Mouse (Mus musculus) CH12.LX (cell line): ENCODE data around the gene Rcor2. TPM values are rescaled to one million over a fixed set of nuclear protein-coding genes. Genes with fewer than 3 reads are reported as not detected.

Source experiments
- DNase-seq: peaks from one replicate; pipeline ENCODE4 v3.0.0-alpha.2; 2013; ENCODE audit errors: extremely low read depth
- H3K27ac ChIP-seq: 2 replicates; pipeline ENCODE4 v1.5.1; 2012; ENCODE audit warnings: low read depth, mild to moderate bottlenecking, control low read depth, moderate library complexity; ENCODE audit not compliant: insufficient read depth
- H3K27me3 ChIP-seq: replicated peaks from 2 replicates; pipeline ENCODE3; 2012; ENCODE audit warnings: inconsistent platforms
- H3K36me3 ChIP-seq, 2 experiments: replicated peaks in 1 of 2; 2 replicates each; pipeline versions ENCODE3 to v1.6.1; 2012; ENCODE audit warnings: inconsistent platforms in 1 of 2, low read length in 1 of 2, mild to moderate bottlenecking in 1 of 2, mixed read lengths in 1 of 2, moderate library complexity in 1 of 2; ENCODE audit not compliant: control insufficient read depth in 1 of 2, insufficient read depth in 1 of 2
- H3K4me1 ChIP-seq, 2 experiments: 2 replicates each; pipeline ENCODE4 v1.6.1; 2012; ENCODE audit warnings: inconsistent platforms in 1 of 2, moderate library complexity in 1 of 2; ENCODE audit not compliant: insufficient read depth in 2 of 2, control insufficient read depth in 1 of 2
- H3K4me2 ChIP-seq: 2 replicates; pipeline ENCODE4 v1.6.1; 2012; ENCODE audit warnings: low read depth, mild to moderate bottlenecking, control low read depth; ENCODE audit not compliant: poor library complexity, insufficient read depth, severe bottlenecking
- H3K4me3 ChIP-seq, 3 experiments: fragments of 150-350 bp in 1 of 3; sonication (generic) in 1 of 3; replicated peaks in 1 of 3; 2 replicates each; pipeline versions ENCODE3 to v1.5.1; 2011 to 2012; ENCODE audit warnings: low read depth in 2 of 3, low read length in 2 of 3, mild to moderate bottlenecking in 2 of 3, moderate library complexity in 2 of 3, control low read depth in 1 of 3, improper control_type of control experiment in 1 of 3, inconsistent platforms in 1 of 3, mixed read lengths in 1 of 3; ENCODE audit not compliant: poor library complexity in 1 of 3
- H3K79me2 ChIP-seq: replicated peaks from 2 replicates; pipeline ENCODE4 v1.6.1; 2012; ENCODE audit warnings: mild to moderate bottlenecking, moderate library complexity; ENCODE audit not compliant: control insufficient read depth, poor library complexity, insufficient read depth, severe bottlenecking; ENCODE audit errors: extremely low read depth
- H3K9ac ChIP-seq: 2 replicates; pipeline ENCODE4 v1.6.1; 2012; ENCODE audit warnings: low read depth, mild to moderate bottlenecking, control low read depth, moderate library complexity; ENCODE audit not compliant: insufficient read depth
- H3K9me3 ChIP-seq: replicated peaks from 2 replicates; pipeline ENCODE3; 2012; ENCODE audit warnings: low read length, inconsistent platforms, mixed read lengths
- CHD2 ChIP-seq: IDR thresholded peaks from 2 replicates; pipeline ENCODE4 v1.6.1; 2011; ENCODE audit warnings: low read length, improper control_type of control experiment
- ETS1 ChIP-seq: conservative IDR thresholded peaks from 2 replicates; pipeline ENCODE4 v1.6.1; 2012; ENCODE audit warnings: low read depth, mild to moderate bottlenecking, inconsistent platforms, low read length, improper control_type of control experiment, moderate library complexity
- GABPA ChIP-seq: IDR thresholded peaks from 2 replicates; pipeline ENCODE4 v1.6.1; 2012; ENCODE audit warnings: low read depth, low read length, improper control_type of control experiment, inconsistent platforms; ENCODE audit not compliant: insufficient replicate concordance
- MXI1 ChIP-seq: IDR thresholded peaks from 2 replicates; pipeline ENCODE4 v1.6.1; 2011; ENCODE audit warnings: mild to moderate bottlenecking, low read depth, low read length, improper control_type of control experiment
- NELFE ChIP-seq: IDR thresholded peaks from 2 replicates; pipeline ENCODE4 v1.6.1; 2011; ENCODE audit warnings: low read depth, low read length, improper control_type of control experiment
- NRF1 ChIP-seq: IDR thresholded peaks from 2 replicates; pipeline ENCODE4 v1.6.1; 2014; ENCODE audit warnings: low read depth, mild to moderate bottlenecking, inconsistent platforms, low read length, improper control_type of control experiment, moderate library complexity
- PAX5 ChIP-seq: IDR thresholded peaks from 2 replicates; pipeline ENCODE4 v1.6.1; 2012; ENCODE audit warnings: low read length, inconsistent platforms, mixed read lengths
- POLR2AphosphoS2 ChIP-seq: IDR thresholded peaks from 2 replicates; pipeline ENCODE4 v1.6.1; 2011; ENCODE audit warnings: low read depth, low read length, improper control_type of control experiment
- RCOR1 ChIP-seq: conservative IDR thresholded peaks from 2 replicates; pipeline ENCODE4 v1.6.1; 2012; ENCODE audit warnings: low read depth, mild to moderate bottlenecking, inconsistent platforms, low read length, improper control_type of control experiment
- SMC3 ChIP-seq: IDR thresholded peaks from 2 replicates; pipeline ENCODE4 v1.6.1; 2011; ENCODE audit warnings: low read depth, low read length, improper control_type of control experiment
- TBP ChIP-seq: conservative IDR thresholded peaks from 2 replicates; pipeline ENCODE4 v1.6.1; 2011; ENCODE audit warnings: low read depth, low read length, improper control_type of control experiment
- USF1 ChIP-seq: IDR thresholded peaks from 2 replicates; pipeline ENCODE4 v1.6.1; 2014; ENCODE audit warnings: low read depth, mild to moderate bottlenecking, inconsistent platforms, low read length, improper control_type of control experiment
- ZC3H11A ChIP-seq: IDR thresholded peaks from 2 replicates; pipeline ENCODE4 v1.6.1; 2012; ENCODE audit warnings: low read depth, mild to moderate bottlenecking, inconsistent platforms, low read length, improper control_type of control experiment
- ZKSCAN1 ChIP-seq: IDR thresholded peaks from 2 replicates; pipeline ENCODE4 v1.6.1; 2012; ENCODE audit warnings: low read depth, inconsistent platforms, low read length, improper control_type of control experiment, borderline replicate concordance
- dilution Hi-C: fragments of 300-500 bp; cut with MboI; formaldehyde crosslinking; loops from 2 replicates; pipeline ENCODE4 v1.14.3; 2020; ENCODE audit warnings: low sequenced_read_pairs; ENCODE audit not compliant: extremely low pct_unique_long_range_greater_than_20kb, extremely low pct_ligation_motif_present
- in situ Hi-C: fragments of 300-500 bp; cut with MboI; formaldehyde crosslinking; loops from 3 replicates; pipeline ENCODE4 v1.14.3; 2019; ENCODE audit warnings: low sequenced_read_pairs, low pct_ligation_motif_present, low pct_unique_long_range_greater_than_20kb, mixed read lengths
- polyA plus RNA-seq: library from polyadenylated mRNA; unstranded; fragments of >175 nt; gene quantifications from 2 replicates; pipeline ENCODE4 v1.2.1, GENCODE M21; 2012; ENCODE audit warnings: low read depth; ENCODE audit not compliant: insufficient read length
- total RNA-seq, 2 experiments: library from RNA; depleted of rRNA; stranded (reverse); fragments of 300-350 nt in 1 of 2; fragments of >200 nt in 1 of 2; gene quantifications; 2 replicates each; pipeline ENCODE4 v1.2.3; 2012 to 2014

The Rcor2 gene
- total and polyA plus RNA-seq, 3 experiments = 9.2 to 28.2 (median 12.0) TPM

DNA sequence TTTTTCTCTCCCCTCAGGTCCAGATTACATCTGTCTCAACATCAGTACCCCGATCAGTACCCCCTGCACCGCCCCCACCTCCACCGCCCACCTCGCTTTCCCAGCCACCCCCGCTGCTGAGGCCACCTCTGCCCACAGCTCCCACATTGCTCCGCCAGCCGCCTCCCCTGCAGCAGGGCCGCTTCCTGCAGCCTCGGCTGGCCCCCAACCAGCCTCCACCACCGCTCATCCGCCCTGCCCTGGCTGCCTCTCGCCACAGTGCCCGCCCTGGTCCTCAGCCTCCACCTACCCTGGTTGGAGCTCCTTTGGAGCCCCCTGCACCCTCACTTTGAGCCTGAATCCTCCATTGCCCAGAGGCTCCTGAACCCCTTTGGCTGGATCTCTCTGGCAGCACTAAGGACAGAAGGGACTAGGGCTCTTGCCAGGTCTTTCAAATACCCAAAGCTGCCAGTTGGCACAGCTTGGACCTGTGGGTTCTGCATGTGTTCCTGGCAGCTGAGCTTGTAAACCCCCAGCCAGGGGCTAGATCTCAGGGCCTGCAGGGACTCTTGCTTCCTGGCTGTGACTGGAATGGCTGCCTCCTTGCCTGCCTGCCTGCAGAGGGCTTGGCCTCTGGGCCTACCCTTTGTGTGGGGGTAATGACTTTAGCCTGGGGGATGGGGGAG is 7.3 kb downstream of the Rcor2 start:
- Histone ChIP-seq H3K9ac (no peak overlapping the region), H3K79me2 (no peaks in the 10 kb centered on the region)
- TF ChIP-seq NRF1 = no peak
- no peak for TF ChIP-seq GABPA
- no peak for TF ChIP-seq SMC3
- TF ChIP-seq PAX5 = no peak
- TF ChIP-seq USF1 = no peak
- no peak for TF ChIP-seq ZC3H11A
- no peak for TF ChIP-seq MXI1
- TF ChIP-seq, all 38 proteins: peak for 0
- DNase-seq = no peak
- no peak overlapping the region for H3K4me2 ChIP-seq
- H3K27ac ChIP-seq = no peak overlapping the region
- peaks cover 5 to 25% of the 10 kb centered on the region in 2 experiments for H3K4me1 ChIP-seq
- peaks cover 4% of the 10 kb centered on the region for H3K9me3 ChIP-seq
- H3K36me3 ChIP-seq = peaks cover 52 to 93% of the 10 kb centered on the region in 2 experiments
- dilution Hi-C loops (no loop called here), in situ Hi-C loops (no loop called here)
- H3K4me3 ChIP-seq = no peak overlapping the region
- no peaks in the 10 kb centered on the region for H3K27me3 ChIP-seq

DNA sequence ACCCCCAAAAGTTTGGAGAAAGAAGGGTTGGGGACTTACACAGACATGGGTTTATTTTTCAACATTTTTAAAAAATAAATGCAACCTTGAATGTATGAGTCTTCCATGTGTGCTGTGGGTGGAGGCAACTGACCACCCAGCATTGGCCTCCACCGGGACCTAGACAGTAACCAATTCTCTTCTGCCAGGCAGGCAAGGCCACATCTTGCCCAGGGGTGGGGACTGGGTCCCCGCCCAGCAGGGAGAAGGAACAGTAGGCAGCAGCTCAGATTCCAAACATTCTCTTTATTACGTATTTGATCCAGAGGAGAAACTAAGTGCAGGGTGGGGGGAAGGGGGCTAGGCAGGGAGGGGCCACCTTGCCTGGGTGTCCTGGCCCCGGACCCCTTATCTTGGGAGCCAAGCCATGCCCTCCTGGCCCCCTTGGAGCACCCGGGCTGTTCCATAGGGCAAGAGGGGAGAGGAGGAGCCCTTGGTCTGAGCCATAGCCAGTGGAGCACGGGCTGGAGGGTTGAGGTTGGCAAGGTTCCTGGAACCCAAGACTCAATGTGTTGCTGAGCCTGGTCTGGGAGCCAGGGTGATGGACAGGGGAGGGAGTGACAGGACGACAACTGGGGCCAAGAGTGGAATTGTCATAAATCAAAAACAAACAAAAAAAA is 8.1 kb downstream of the Rcor2 start:
- in situ Hi-C loops = no loop called here
- peaks cover 55 to 97% of the 10 kb centered on the region in 2 experiments for H3K36me3 ChIP-seq
- peaks cover 0 to 22% of the 10 kb centered on the region in 2 experiments; a peak in 2 of 4 replicates for H3K4me1 ChIP-seq

More for the DNA sequence above, 8.1 kb downstream of the Rcor2 start:
- H3K79me2 ChIP-seq = no peaks in the 10 kb centered on the region
- dilution Hi-C loops = no loop called here
- no peak overlapping the region for H3K9ac ChIP-seq
- H3K4me3 ChIP-seq = no peak overlapping the region
- DNase-seq = no peak
- H3K9me3 ChIP-seq = peaks cover 4% of the 10 kb centered on the region
- no peak overlapping the region for H3K4me2 ChIP-seq
- H3K27me3 ChIP-seq = no peaks in the 10 kb centered on the region
- no peak for TF ChIP-seq PAX5
- TF ChIP-seq ETS1 = no peak
- no peak for TF ChIP-seq USF1
- no peak for TF ChIP-seq NRF1
- TF ChIP-seq ZKSCAN1 = no peak
- no peak for TF ChIP-seq SMC3
- TF ChIP-seq MXI1 = no peak
- no peak for TF ChIP-seq CHD2
- TF ChIP-seq NELFE = no peak
- TF ChIP-seq RCOR1 = no peak
- TF ChIP-seq POLR2AphosphoS2 = no peak
- TF ChIP-seq TBP = no peak
- H3K27ac ChIP-seq = no peak overlapping the region
